Mouse (Mus musculus): ENCODE data around the gene Kcnk18. TPM values are rescaled to one million over a fixed set of nuclear protein-coding genes. Genes with fewer than 3 reads are reported as not detected.

Gene Kcnk18
- total RNA-seq (2014; rRNA removed; ENCODE audit: low replicate concordance) (not detected in 2 replicates), polyA plus RNA-seq (2015; fragmentation: Nextera tagmentation; extraction: Ambion mirVana) (not detected in 2 replicates)

DNA sequence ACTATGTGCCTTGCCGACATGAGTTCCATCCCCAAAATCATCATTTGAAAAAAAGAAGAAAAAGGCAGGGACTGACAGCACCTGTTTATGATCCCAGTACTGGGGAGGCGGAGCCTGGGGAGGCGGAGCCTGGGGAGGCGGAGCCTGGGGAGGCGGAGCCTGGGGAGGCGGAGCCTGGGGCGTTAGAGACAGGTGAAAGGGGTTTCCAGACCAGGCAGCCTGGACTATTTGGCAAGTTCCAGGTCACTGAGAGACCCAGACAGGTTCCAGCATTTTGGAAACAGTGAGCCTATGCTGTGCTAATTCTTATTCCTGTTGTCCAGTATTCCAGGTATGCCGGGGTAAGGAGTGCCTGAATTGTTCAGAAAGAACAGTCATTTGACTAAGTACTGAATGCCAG is at the start of gene Kcnk18:
Gene Kcnk18 (plus strand): TSS at position 224 of the 400 bp plus-strand sequence.
- H3K27ac ChIP-seq (ENCODE audit: low read depth) = no peak within 1 kb of the TSS
- no peaks in the 10 kb centered on the region for H3K36me3 ChIP-seq (replicated peaks; ENCODE audit: control insufficient read depth, insufficient read depth, low read length)
- no peak for DNase-seq (ENCODE audit: low spot score)
- no peaks in the 10 kb centered on the region for H3K4me1 ChIP-seq (ENCODE audit: control insufficient read depth, insufficient read depth)
- no peak within 1 kb of the TSS for H3K4me3 ChIP-seq (ENCODE audit: low read depth, low read length)
- no peaks in the 10 kb centered on the region for H3K27me3 ChIP-seq (ENCODE audit: control insufficient read depth, insufficient read depth, low read length)
- no peaks in the 10 kb centered on the region for H3K9me3 ChIP-seq (replicated peaks; ENCODE audit: control insufficient read depth, low read length)
- no peak for TF ChIP-seq EP300 (IDR thresholded peaks at IDR 0.05; ENCODE audit: low read depth)
- no peak for TF ChIP-seq CTCF (IDR thresholded peaks at IDR 0.05; ENCODE audit: low read depth)
- ATAC-seq (ENCODE audit: insufficient read depth, low read depth) = no peak
- 72% methylated on average over 8 of the region's 8 CpGs for WGBS
- H3K9ac ChIP-seq (replicated peaks; ENCODE audit: low read depth, low read length) = no peak within 1 kb of the TSS
- no peak within 1 kb of the TSS for H3K4me2 ChIP-seq (ENCODE audit: low read depth, low read length)

DNA sequence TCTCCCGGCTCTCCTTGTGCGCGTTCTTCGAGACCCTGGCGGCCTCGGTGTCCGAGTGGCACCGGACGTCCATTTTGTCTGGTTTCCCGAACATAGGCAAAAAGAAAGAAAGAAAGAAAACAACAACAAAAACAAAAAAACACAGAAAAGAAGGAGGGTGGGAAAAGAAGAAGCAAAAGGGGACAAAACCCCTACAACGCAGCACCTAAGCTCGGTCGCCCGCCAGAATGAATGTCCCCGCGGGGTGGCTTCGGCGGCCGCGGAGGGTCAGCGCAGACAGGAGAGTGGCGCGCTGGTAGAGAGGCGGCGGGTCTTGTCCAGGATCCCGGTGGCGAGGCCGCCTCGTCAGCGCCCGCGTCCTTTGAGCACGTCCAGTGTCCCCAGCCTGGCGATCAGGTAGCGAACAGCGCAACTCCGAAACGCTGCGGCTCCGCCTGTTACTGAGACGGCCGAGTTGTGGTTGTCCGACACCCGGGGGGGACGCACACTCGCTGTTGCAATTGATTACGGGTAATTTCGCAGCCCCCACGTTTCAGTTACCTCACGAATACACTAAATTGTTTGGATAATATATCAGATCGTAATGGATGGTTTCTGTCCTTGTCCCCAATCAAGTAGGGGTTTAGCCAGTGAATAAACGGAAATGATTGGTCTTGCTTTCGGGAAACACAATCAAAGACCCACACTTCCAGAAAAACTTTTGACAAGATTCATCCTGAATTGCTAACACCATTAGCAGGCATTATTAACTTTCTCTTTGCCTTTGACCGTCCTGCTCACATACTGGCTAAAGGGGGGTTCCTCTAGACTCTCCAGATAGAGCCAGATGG is 48.9 kb upstream of the Kcnk18 start, which contains the start of gene Vax1:
Gene Vax1 (minus strand): TSS at position 121 of the 830 bp plus-strand sequence.
- Histone ChIP-seq H3K4me1 (ENCODE audit: control insufficient read depth, insufficient read depth) (peaks cover 11% of the 10 kb centered on the region; the same call in 1 of the 2 replicates), H3K27ac (ENCODE audit: low read depth) (no peak within 1 kb of the TSS), H3K27me3 (ENCODE audit: control insufficient read depth, insufficient read depth, low read length) (peaks cover 98% of the 10 kb centered on the region), H3K4me2 (ENCODE audit: low read depth, low read length) (peak within 1 kb of the TSS; percentile 45), H3K9me3 (replicated peaks; ENCODE audit: control insufficient read depth, low read length) (no peaks in the 10 kb centered on the region), H3K36me3 (replicated peaks; ENCODE audit: control insufficient read depth, insufficient read depth, low read length) (no peaks in the 10 kb centered on the region), H3K4me3 (ENCODE audit: low read depth, low read length) (peak within 1 kb of the TSS; percentile 39), H3K9ac (replicated peaks; ENCODE audit: low read depth, low read length) (no peak within 1 kb of the TSS)
- TF ChIP-seq CTCF (IDR thresholded peaks at IDR 0.05; ENCODE audit: low read depth) (no peak), EP300 (IDR thresholded peaks at IDR 0.05; ENCODE audit: low read depth) (no peak)
- under 1% methylated on average over 54 of the region's 54 CpGs for WGBS
- ATAC-seq (ENCODE audit: insufficient read depth, low read depth) (no peak), DNase-seq (ENCODE audit: low spot score) (no peak)

- Histone ChIP-seq H3K4me3 (ENCODE audit: low read depth, low read length) (peak overlapping the region; percentile 39), H3K27ac (ENCODE audit: low read depth) (no peak overlapping the region), H3K9ac (replicated peaks; ENCODE audit: low read depth, low read length) (no peak overlapping the region), H3K9me3 (replicated peaks; ENCODE audit: control insufficient read depth, low read length) (no peaks in the 10 kb centered on the region), H3K36me3 (replicated peaks; ENCODE audit: control insufficient read depth, insufficient read depth, low read length) (no peaks in the 10 kb centered on the region), H3K27me3 (ENCODE audit: control insufficient read depth, insufficient read depth, low read length) (peaks cover 98% of the 10 kb centered on the region), H3K4me1 (ENCODE audit: control insufficient read depth, insufficient read depth) (peaks cover 11% of the 10 kb centered on the region; the same call in 1 of the 2 replicates), H3K4me2 (ENCODE audit: low read depth, low read length) (peak overlapping the region; percentile 45; the same call in 1 of the 2 replicates)
- DNase-seq (ENCODE audit: low spot score) (no peak), ATAC-seq (ENCODE audit: insufficient read depth, low read depth) (no peak)
- TF ChIP-seq CTCF (IDR thresholded peaks at IDR 0.05; ENCODE audit: low read depth) (no peak), EP300 (IDR thresholded peaks at IDR 0.05; ENCODE audit: low read depth) (no peak)
- WGBS = 5% methylated on average over 5 of the region's 6 CpGs
Observed at GRCm38 (mm10) chr19:59170766-59171095, 48.3 kb upstream of the Kcnk18 start.

DNA sequence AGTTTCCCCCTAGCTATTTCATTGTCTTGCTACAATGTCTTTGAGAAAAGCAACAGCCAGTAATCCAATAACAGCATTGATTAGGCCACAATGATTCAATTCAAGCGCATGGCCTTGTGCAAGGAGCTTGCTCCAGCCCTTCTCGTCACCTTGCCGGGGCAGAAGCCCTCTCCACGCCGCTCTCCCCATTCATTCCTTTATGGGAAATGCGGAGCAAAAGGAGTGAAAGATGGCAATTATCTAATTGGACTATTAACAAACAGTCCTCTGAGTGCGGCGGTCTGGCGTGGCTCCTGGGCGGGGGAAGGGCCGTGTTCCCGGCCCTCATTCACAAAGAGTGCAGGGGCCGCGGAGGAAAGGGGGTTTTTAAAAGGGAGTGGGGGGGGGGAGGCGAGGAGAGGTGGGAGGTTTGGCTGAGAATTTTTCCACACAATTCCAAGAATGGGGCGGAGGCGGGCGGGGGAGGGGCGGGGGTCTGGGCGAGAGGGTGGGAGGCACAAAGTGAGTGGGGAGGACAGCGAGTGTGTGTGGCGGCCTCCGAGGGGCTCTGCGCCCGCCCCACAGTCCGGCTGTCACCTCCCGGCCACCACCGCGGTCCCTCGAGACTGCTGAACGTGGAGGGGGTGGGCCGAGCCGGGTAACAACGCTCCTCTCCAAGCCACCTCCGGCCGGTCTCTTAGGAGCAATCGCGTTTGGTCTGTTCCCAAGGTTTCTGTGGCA is 47.7 kb upstream of the Kcnk18 start:
- H3K4me3 ChIP-seq (ENCODE audit: low read depth, low read length) = 0 out of 2 replicates have a peak overlapping the region, but pooled peaks have one; percentile 6
- H3K4me2 ChIP-seq (ENCODE audit: low read depth, low read length) = 0 out of 2 replicates have a peak overlapping the region, but pooled peaks have one; percentile 0

DNA sequence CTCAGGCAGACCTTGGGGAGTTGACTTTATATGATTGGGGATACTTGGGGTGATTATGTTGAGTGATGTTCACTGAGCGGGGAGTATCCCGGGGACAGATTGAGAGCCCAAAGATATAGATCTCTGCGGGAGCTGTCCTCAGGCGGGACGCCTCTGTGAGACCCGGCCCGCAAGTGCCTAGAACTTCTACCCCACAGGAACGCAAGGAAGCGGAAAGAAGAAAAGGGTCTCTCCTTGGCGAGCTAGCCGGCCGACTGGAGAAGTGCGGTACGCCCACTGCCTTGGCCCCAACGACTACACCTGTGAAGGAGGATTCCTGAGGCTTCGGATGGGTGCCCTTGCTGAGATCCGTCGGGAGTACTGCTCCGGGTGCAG is 47.2 kb upstream of the Kcnk18 start:
- no peak overlapping the region for H3K4me3 ChIP-seq (ENCODE audit: low read depth, low read length)

More for the DNA sequence above, 47.7 kb upstream of the Kcnk18 start:
- WGBS = 1% methylated on average over 35 of the region's 38 CpGs
- Histone ChIP-seq H3K9ac (replicated peaks; ENCODE audit: low read depth, low read length) (no peak overlapping the region), H3K27ac (ENCODE audit: low read depth) (no peak overlapping the region), H3K9me3 (replicated peaks; ENCODE audit: control insufficient read depth, low read length) (no peaks in the 10 kb centered on the region), H3K4me1 (ENCODE audit: control insufficient read depth, insufficient read depth) (peaks cover 11% of the 10 kb centered on the region; the same call in 1 of the 2 replicates), H3K36me3 (replicated peaks; ENCODE audit: control insufficient read depth, insufficient read depth, low read length) (no peaks in the 10 kb centered on the region), H3K27me3 (ENCODE audit: control insufficient read depth, insufficient read depth, low read length) (peaks cover 98% of the 10 kb centered on the region)
- no peak for DNase-seq (ENCODE audit: low spot score)
- TF ChIP-seq CTCF (IDR thresholded peaks at IDR 0.05; ENCODE audit: low read depth) (no peak), EP300 (IDR thresholded peaks at IDR 0.05; ENCODE audit: low read depth) (no peak)
- no peak for ATAC-seq (ENCODE audit: insufficient read depth, low read depth)

More for the DNA sequence above, 47.2 kb upstream of the Kcnk18 start:
- H3K4me2 ChIP-seq (ENCODE audit: low read depth, low read length) = no peak overlapping the region
- ATAC-seq (ENCODE audit: insufficient read depth, low read depth) (no peak), DNase-seq (ENCODE audit: low spot score) (no peak)
- H3K4me1 ChIP-seq (ENCODE audit: control insufficient read depth, insufficient read depth) = peaks cover 11% of the 10 kb centered on the region; the same call in 1 of the 2 replicates
- H3K36me3 ChIP-seq (replicated peaks; ENCODE audit: control insufficient read depth, insufficient read depth, low read length) = no peaks in the 10 kb centered on the region
- 3% methylated on average over 19 of the region's 19 CpGs for WGBS
- no peaks in the 10 kb centered on the region for H3K9me3 ChIP-seq (replicated peaks; ENCODE audit: control insufficient read depth, low read length)
- H3K27ac ChIP-seq (ENCODE audit: low read depth) = no peak overlapping the region
- TF ChIP-seq EP300 (IDR thresholded peaks at IDR 0.05; ENCODE audit: low read depth) (no peak), CTCF (IDR thresholded peaks at IDR 0.05; ENCODE audit: low read depth) (no peak)
- H3K9ac ChIP-seq (replicated peaks; ENCODE audit: low read depth, low read length) = no peak overlapping the region
- peaks cover 98% of the 10 kb centered on the region for H3K27me3 ChIP-seq (ENCODE audit: control insufficient read depth, insufficient read depth, low read length)
